Mouse (Mus musculus): ENCODE data around the gene Znrf1.

GRCm38 (mm10) chr8:111602050-111602449 lies 66.2 kb downstream of the Znrf1 start:
- TF ChIP-seq CTCF (IDR thresholded peaks at IDR 0.05; ENCODE audit: extremely low read depth, insufficient read depth, low read length) (no peak), POLR2A (IDR thresholded peaks at IDR 0.05; ENCODE audit: extremely low read depth, insufficient read depth, low read length) (no peak)
